Mouse (Mus musculus): ENCODE results near the gene Slc9a9. TPM values are rescaled to one million over a fixed set of nuclear protein-coding genes. Genes with fewer than 3 reads are reported as not detected.

Slc9a9 gene
- polyA plus RNA-seq, 1 experiment from 2014 or later: 1.2 TPM

DNA sequence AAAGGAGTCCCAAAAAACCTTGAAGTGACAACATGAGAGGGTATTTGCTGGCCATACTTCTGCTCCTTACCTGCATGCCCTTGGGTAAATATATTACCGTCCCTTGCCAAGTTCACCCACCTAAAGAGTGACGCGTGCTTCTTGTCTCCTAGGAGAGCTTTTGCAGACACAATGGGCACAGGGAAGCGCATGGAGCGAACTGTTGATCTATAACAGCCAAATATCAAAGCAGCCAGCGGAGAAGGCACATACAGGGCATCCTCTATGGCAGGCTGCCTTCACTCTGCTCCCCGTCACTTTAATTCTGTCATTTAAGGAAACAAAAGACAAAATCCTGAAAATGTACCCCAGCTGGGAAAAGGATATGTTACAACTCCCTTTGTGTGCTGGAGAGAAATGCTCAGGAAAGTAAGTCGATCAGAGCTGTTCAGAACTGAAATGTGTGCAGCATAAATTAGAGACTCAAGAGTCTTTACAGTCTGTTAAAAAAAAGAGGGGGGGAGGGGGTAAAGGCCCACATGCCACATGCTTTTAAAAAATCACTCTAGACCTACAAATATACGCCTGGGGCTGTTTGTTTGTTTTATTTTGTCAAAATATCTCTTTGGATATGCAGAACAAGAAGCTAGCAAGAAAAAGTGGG is 594.3 kb downstream of the Slc9a9 start:
- WGBS: 87% methylated on average over 9 of the region's 9 CpGs
- DNase-seq (ENCODE audit: low spot score) (no peak), ATAC-seq (ENCODE audit: insufficient number of reproducible peaks, low FRiP score, low TSS enrichment, low read depth) (no peak)
- Histone ChIP-seq H3K27ac (replicated peaks; ENCODE audit: low read depth, low read length) (no peak overlapping the region), H3K36me3 (ENCODE audit: control insufficient read depth, insufficient read depth, low read length) (no peaks in the 10 kb centered on the region), H3K27me3 (ENCODE audit: control insufficient read depth, insufficient read depth, low read length) (no peaks in the 10 kb centered on the region), H3K9me3 (ENCODE audit: control insufficient read depth, low read length) (no peaks in the 10 kb centered on the region), H3K4me3 (ENCODE audit: low read depth, low read length) (no peak overlapping the region), H3K9ac (ENCODE audit: low read length) (no peak overlapping the region), H3K4me2 (ENCODE audit: low read depth, severe bottlenecking) (no peak overlapping the region), H3K4me1 (ENCODE audit: control insufficient read depth, insufficient read depth, low read length) (no peaks in the 10 kb centered on the region)

DNA sequence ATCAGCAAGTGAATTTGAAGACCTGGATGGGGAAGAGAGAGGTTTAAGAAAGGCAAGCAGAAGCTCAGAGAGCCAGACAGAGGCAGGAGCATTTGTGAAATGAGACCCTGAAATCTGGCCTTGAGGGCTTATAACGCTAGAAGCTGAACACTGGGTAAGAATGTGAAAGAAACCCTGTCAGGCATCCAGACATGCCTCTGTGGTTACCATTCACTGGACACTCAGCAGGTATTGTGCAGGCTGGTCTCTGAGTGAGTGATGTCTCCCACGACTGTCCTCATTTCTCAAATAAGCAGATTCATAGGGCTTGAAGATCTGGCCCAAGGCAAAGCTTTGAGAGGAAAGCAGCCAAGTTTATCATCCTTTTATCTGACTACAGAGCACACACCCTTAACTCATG is 596.5 kb downstream of the Slc9a9 start:
- H3K4me2 ChIP-seq (ENCODE audit: low read depth, severe bottlenecking): no peak overlapping the region
- no peaks in the 10 kb centered on the region for H3K9me3 ChIP-seq (ENCODE audit: control insufficient read depth, low read length)
- 81% methylated on average over 2 of the region's 2 CpGs for WGBS
- no peaks in the 10 kb centered on the region for H3K36me3 ChIP-seq (ENCODE audit: control insufficient read depth, insufficient read depth, low read length)
- no peak for ATAC-seq (ENCODE audit: insufficient number of reproducible peaks, low FRiP score, low TSS enrichment, low read depth)
- H3K4me3 ChIP-seq (ENCODE audit: low read depth, low read length): no peak overlapping the region
- H3K4me1 ChIP-seq (ENCODE audit: control insufficient read depth, insufficient read depth, low read length): no peaks in the 10 kb centered on the region
- DNase-seq (ENCODE audit: low spot score): no peak
- H3K27ac ChIP-seq (replicated peaks; ENCODE audit: low read depth, low read length): no peak overlapping the region
- H3K27me3 ChIP-seq (ENCODE audit: control insufficient read depth, insufficient read depth, low read length): no peaks in the 10 kb centered on the region
- no peak overlapping the region for H3K9ac ChIP-seq (ENCODE audit: low read length)

- no peak overlapping the region for H3K4me2 ChIP-seq (ENCODE audit: low read depth, severe bottlenecking)
- H3K4me3 ChIP-seq (ENCODE audit: low read depth, low read length): no peak overlapping the region
- ATAC-seq (ENCODE audit: insufficient number of reproducible peaks, low FRiP score, low TSS enrichment, low read depth) (no peak), DNase-seq (ENCODE audit: low spot score) (no peak)
- no peaks in the 10 kb centered on the region for H3K27me3 ChIP-seq (ENCODE audit: control insufficient read depth, insufficient read depth, low read length)
- H3K4me1 ChIP-seq (ENCODE audit: control insufficient read depth, insufficient read depth, low read length): no peaks in the 10 kb centered on the region
- no peaks in the 10 kb centered on the region for H3K9me3 ChIP-seq (ENCODE audit: control insufficient read depth, low read length)
- H3K9ac ChIP-seq (ENCODE audit: low read length): no peak overlapping the region
- 93% methylated on average over 2 of the region's 2 CpGs for WGBS
- no peaks in the 10 kb centered on the region for H3K36me3 ChIP-seq (ENCODE audit: control insufficient read depth, insufficient read depth, low read length)
- no peak overlapping the region for H3K27ac ChIP-seq (replicated peaks; ENCODE audit: low read depth, low read length)
Observed at GRCm38 (mm10) chr9:95266924-95267323, 597.2 kb downstream of the Slc9a9 start.

- Histone ChIP-seq H3K27ac (replicated peaks; ENCODE audit: low read depth, low read length) (no peak overlapping the region), H3K36me3 (ENCODE audit: control insufficient read depth, insufficient read depth, low read length) (no peaks in the 10 kb centered on the region), H3K4me1 (ENCODE audit: control insufficient read depth, insufficient read depth, low read length) (no peaks in the 10 kb centered on the region), H3K27me3 (ENCODE audit: control insufficient read depth, insufficient read depth, low read length) (no peaks in the 10 kb centered on the region), H3K9me3 (ENCODE audit: control insufficient read depth, low read length) (no peaks in the 10 kb centered on the region), H3K9ac (ENCODE audit: low read length) (no peak overlapping the region), H3K4me3 (ENCODE audit: low read depth, low read length) (no peak overlapping the region), H3K4me2 (ENCODE audit: low read depth, severe bottlenecking) (no peak overlapping the region)
- ATAC-seq (ENCODE audit: insufficient number of reproducible peaks, low FRiP score, low TSS enrichment, low read depth) (0 out of 2 replicates have a peak, but pooled peaks have one; percentile 35), DNase-seq (ENCODE audit: low spot score) (no peak)
- WGBS: 75% methylated on average over 10 of the region's 10 CpGs
Observed at GRCm38 (mm10) chr9:95279590-95280344, 610.1 kb downstream of the Slc9a9 start.

Small RNAs within 50 kb of the gene (microRNA-seq; reads per million reads assigned to microRNA genes)
- gene Mir7656: not detected

Other genes with a start within 250 kb of the Slc9a9 start
- 27.0 and 28.1 TPM in 2 replicates for gene 1190002N15Rik, start 131.8 kb upstream of the Slc9a9 start, polyA plus RNA-seq (2014; fragmentation: Nextera tagmentation; extraction: Ambion mirVana)